Mouse (Mus musculus): ENCODE measurements around the gene Itga2.

Itga2 gene

GRCm38 (mm10) chr13:114885171-114885570 lies 46.7 kb downstream of the Itga2 start:
- peak; percentile 9 for DNase-seq (ENCODE audit: low read depth, low spot score)

- no peak for DNase-seq (ENCODE audit: low read depth, low spot score)
Measured at GRCm38 (mm10) chr13:114878667-114879066, 53.2 kb downstream of the Itga2 start.

GRCm38 (mm10) chr13:114876005-114876520 lies 55.8 kb downstream of the Itga2 start:
- DNase-seq (ENCODE audit: low read depth, low spot score): no peak

- no peak for DNase-seq (ENCODE audit: low read depth, low spot score)
Measured at GRCm38 (mm10) chr13:114874738-114875137, 57.2 kb downstream of the Itga2 start.

- no peak for DNase-seq (ENCODE audit: low read depth, low spot score)
Measured at GRCm38 (mm10) chr13:114857525-114857924, 74.4 kb downstream of the Itga2 start.

- DNase-seq (ENCODE audit: low read depth, low spot score): no peak
Measured at GRCm38 (mm10) chr13:114856269-114856627, 75.7 kb downstream of the Itga2 start.

- DNase-seq (ENCODE audit: low read depth, low spot score): peak; percentile 2
Measured at GRCm38 (mm10) chr13:114855573-114856268, 76.2 kb downstream of the Itga2 start.

GRCm38 (mm10) chr13:114854428-114854827 lies 77.5 kb downstream of the Itga2 start:
- DNase-seq (ENCODE audit: low read depth, low spot score): no peak

GRCm38 (mm10) chr13:114854023-114854422 lies 77.9 kb downstream of the Itga2 start:
- DNase-seq (ENCODE audit: low read depth, low spot score): no peak

GRCm38 (mm10) chr13:114853152-114853551 lies 78.7 kb downstream of the Itga2 start:
- DNase-seq (ENCODE audit: low read depth, low spot score): no peak

- DNase-seq (ENCODE audit: low read depth, low spot score): no peak
Measured at GRCm38 (mm10) chr13:114852264-114853111, 79.4 kb downstream of the Itga2 start.

GRCm38 (mm10) chr13:114848945-114849344 lies 83.0 kb downstream of the Itga2 start:
- no peak for DNase-seq (ENCODE audit: low read depth, low spot score)

- DNase-seq (ENCODE audit: low read depth, low spot score): no peak
Measured at GRCm38 (mm10) chr13:114845804-114846203, 86.1 kb downstream of the Itga2 start.

GRCm38 (mm10) chr13:114843318-114843717 lies 88.6 kb downstream of the Itga2 start:
- DNase-seq (ENCODE audit: low read depth, low spot score): no peak

- no peak for DNase-seq (ENCODE audit: low read depth, low spot score)
Measured at GRCm38 (mm10) chr13:114840545-114840944, 91.4 kb downstream of the Itga2 start.

GRCm38 (mm10) chr13:114839098-114839497 lies 92.8 kb downstream of the Itga2 start:
- no peak for DNase-seq (ENCODE audit: low read depth, low spot score)

GRCm38 (mm10) chr13:114838535-114838990 lies 93.3 kb downstream of the Itga2 start:
- DNase-seq (ENCODE audit: low read depth, low spot score): no peak

- no peak for DNase-seq (ENCODE audit: low read depth, low spot score)
Measured at GRCm38 (mm10) chr13:114837061-114837460, 94.8 kb downstream of the Itga2 start.

- no peak for DNase-seq (ENCODE audit: low read depth, low spot score)
Measured at GRCm38 (mm10) chr13:114834580-114834979, 97.3 kb downstream of the Itga2 start.

- DNase-seq (ENCODE audit: low read depth, low spot score): no peak
Measured at GRCm38 (mm10) chr13:114833351-114833750, 98.5 kb downstream of the Itga2 start.

- DNase-seq (ENCODE audit: low read depth, low spot score): no peak
Measured at GRCm38 (mm10) chr13:114832761-114833160, 99.1 kb downstream of the Itga2 start.

- peak; percentile 48 for DNase-seq (ENCODE audit: low read depth, low spot score)
Measured at GRCm38 (mm10) chr13:114831367-114831833, 100.5 kb downstream of the Itga2 start.
